Mouse (Mus musculus): ENCODE data around the gene Cyb5d1. TPM values are rescaled to one million over a fixed set of nuclear protein-coding genes. Genes with fewer than 3 reads are reported as not detected.
"Not testable (repeated sequence)": the region's sequence is repeated elsewhere in the genome, so short reads cannot be mapped to it uniquely, and the experiment has no call there.

The Cyb5d1 gene
- polyA plus RNA-seq, 1 experiment from 2014 or later, result 20.6 TPM

GRCm38 (mm10) chr11:69400083-69400850, 4.8 kb upstream of the Cyb5d1 start:
- Histone ChIP-seq H3K36me3 (peaks cover 54% of the 10 kb centered on the region), H3K4me3 (no peak overlapping the region; the same call in 1 of the 2 replicates), H3K9me3 (replicated peaks) (no peaks in the 10 kb centered on the region), H3K4me2 (peak overlapping the region; percentile 82; the same call in 1 of the 2 replicates), H3K4me1 (replicated peaks) (peaks cover 49% of the 10 kb centered on the region), H3K27me3 (no peaks in the 10 kb centered on the region), H3K9ac (no peak overlapping the region), H3K27ac (no peak overlapping the region)
- WGBS, result 76% methylated on average over 25 of the region's 25 CpGs
- ATAC-seq (replicated peaks; ENCODE audit: insufficient number of reproducible peaks, insufficient read depth, low FRiP score, low read depth), result no peak

- Histone ChIP-seq H3K36me3 (peaks cover 47% of the 10 kb centered on the region), H3K9ac (0 out of 2 replicates have a peak overlapping the region, but pooled peaks have one; percentile 21), H3K27me3 (no peaks in the 10 kb centered on the region), H3K27ac (no peak overlapping the region), H3K4me1 (replicated peaks) (peaks cover 49% of the 10 kb centered on the region), H3K4me3 (peak overlapping the region; percentile 87; the same call in 1 of the 2 replicates), H3K4me2 (peak overlapping the region; percentile 82), H3K9me3 (replicated peaks) (no peaks in the 10 kb centered on the region)
- ATAC-seq (replicated peaks; ENCODE audit: insufficient number of reproducible peaks, insufficient read depth, low FRiP score, low read depth), result no peak
- WGBS, result 46% methylated on average over 66 of the region's 66 CpGs
These were observed 4.0 kb upstream of the Cyb5d1 start for GRCm38 (mm10) chr11:69399201-69400082.

GRCm38 (mm10) chr11:69398486-69399200, 3.2 kb upstream of the Cyb5d1 start:
- Histone ChIP-seq H3K9me3 (replicated peaks) (no peaks in the 10 kb centered on the region), H3K4me2 (peak overlapping the region; percentile 82), H3K4me1 (replicated peaks) (peaks cover 53% of the 10 kb centered on the region), H3K36me3 (peaks cover 39% of the 10 kb centered on the region), H3K4me3 (peak overlapping the region; percentile 87), H3K9ac (peak overlapping the region; percentile 54), H3K27me3 (no peaks in the 10 kb centered on the region), H3K27ac (peak overlapping the region; percentile 99)
- no peak for ATAC-seq (replicated peaks; ENCODE audit: insufficient number of reproducible peaks, insufficient read depth, low FRiP score, low read depth)
- WGBS, result 30% methylated on average over 21 of the region's 21 CpGs

- peaks cover 33% of the 10 kb centered on the region for H3K36me3 ChIP-seq
- H3K9ac ChIP-seq, result peak within 1 kb of the TSS; percentile 94
- ATAC-seq (replicated peaks; ENCODE audit: insufficient number of reproducible peaks, insufficient read depth, low FRiP score, low read depth), result no peak
- peak within 1 kb of the TSS; percentile 87 for H3K4me3 ChIP-seq
- H3K4me1 ChIP-seq (replicated peaks), result peaks cover 53% of the 10 kb centered on the region
- peak within 1 kb of the TSS; percentile 82 for H3K4me2 ChIP-seq
- H3K27ac ChIP-seq, result peak within 1 kb of the TSS; percentile 99
- no peaks in the 10 kb centered on the region for H3K9me3 ChIP-seq (replicated peaks)
- H3K27me3 ChIP-seq, result no peaks in the 10 kb centered on the region
- WGBS, result 11% methylated on average over 16 of the region's 16 CpGs
These were observed 2.6 kb upstream of the Cyb5d1 start, which contains the start of gene Tmem88 for GRCm38 (mm10) chr11:69398059-69398458. TSS of gene Tmem88 (minus strand) at chr11:69398234.

- Histone ChIP-seq H3K9ac (peak overlapping the region; percentile 54), H3K4me2 (peak overlapping the region; percentile 82), H3K27ac (peak overlapping the region; percentile 99), H3K4me3 (peak overlapping the region; percentile 87), H3K36me3 (peaks cover 30% of the 10 kb centered on the region), H3K4me1 (replicated peaks) (peaks cover 53% of the 10 kb centered on the region), H3K9me3 (replicated peaks) (no peaks in the 10 kb centered on the region), H3K27me3 (no peaks in the 10 kb centered on the region)
- ATAC-seq (replicated peaks; ENCODE audit: insufficient number of reproducible peaks, insufficient read depth, low FRiP score, low read depth), result no peak
- 9% methylated on average over 24 of the region's 24 CpGs for WGBS
These were observed 2.2 kb upstream of the Cyb5d1 start for GRCm38 (mm10) chr11:69397581-69398057.

GRCm38 (mm10) chr11:69396772-69397171, 1.3 kb upstream of the Cyb5d1 start:
- no peaks in the 10 kb centered on the region for H3K9me3 ChIP-seq (replicated peaks)
- H3K27me3 ChIP-seq, result no peaks in the 10 kb centered on the region
- H3K9ac ChIP-seq, result peak overlapping the region; percentile 94; the same call in 1 of the 2 replicates
- peak overlapping the region; percentile 82 for H3K4me2 ChIP-seq
- H3K4me1 ChIP-seq (replicated peaks), result peaks cover 53% of the 10 kb centered on the region
- WGBS, result 28% methylated on average over 11 of the region's 11 CpGs
- peak overlapping the region; percentile 99 for H3K27ac ChIP-seq
- peaks cover 24% of the 10 kb centered on the region for H3K36me3 ChIP-seq
- H3K4me3 ChIP-seq, result peak overlapping the region; percentile 87
- ATAC-seq (replicated peaks; ENCODE audit: insufficient number of reproducible peaks, insufficient read depth, low FRiP score, low read depth), result no peak

- peak overlapping the region; percentile 87 for H3K4me3 ChIP-seq
- peak; percentile 86 for ATAC-seq (replicated peaks; ENCODE audit: insufficient number of reproducible peaks, insufficient read depth, low FRiP score, low read depth)
- H3K27ac ChIP-seq, result peak overlapping the region; percentile 99
- peak overlapping the region; percentile 82 for H3K4me2 ChIP-seq
- peaks cover 16% of the 10 kb centered on the region for H3K36me3 ChIP-seq
- H3K4me1 ChIP-seq (replicated peaks), result peaks cover 46% of the 10 kb centered on the region
- H3K9me3 ChIP-seq (replicated peaks), result no peaks in the 10 kb centered on the region
- H3K27me3 ChIP-seq, result no peaks in the 10 kb centered on the region
- under 1% methylated on average over 48 of the region's 48 CpGs for WGBS
- H3K9ac ChIP-seq, result peak overlapping the region; percentile 94
These were observed 373 bp upstream of the Cyb5d1 start for GRCm38 (mm10) chr11:69395634-69396373.

- Histone ChIP-seq H3K27ac (peak overlapping the region; percentile 99), H3K9ac (peak overlapping the region; percentile 67), H3K4me3 (peak overlapping the region; percentile 87), H3K4me2 (peak overlapping the region; percentile 82), H3K4me1 (replicated peaks) (peaks cover 39% of the 10 kb centered on the region)
- H3K27me3 ChIP-seq; H3K9me3 ChIP-seq (replicated peaks); H3K36me3 ChIP-seq; ATAC-seq (replicated peaks; ENCODE audit: insufficient number of reproducible peaks, insufficient read depth, low FRiP score, low read depth): not testable (repeated sequence)
- 1% methylated on average over 31 of the region's 31 CpGs for WGBS
These were observed 752 bp downstream of the Cyb5d1 start for GRCm38 (mm10) chr11:69394591-69395167.

GRCm38 (mm10) chr11:69390400-69391034, 4.9 kb downstream of the Cyb5d1 start:
- ATAC-seq (replicated peaks; ENCODE audit: insufficient number of reproducible peaks, insufficient read depth, low FRiP score, low read depth), result no peak
- Histone ChIP-seq H3K36me3 (no peaks in the 10 kb centered on the region), H3K4me2 (no peak overlapping the region), H3K4me3 (no peak overlapping the region), H3K4me1 (replicated peaks) (peaks cover 4% of the 10 kb centered on the region), H3K27me3 (no peaks in the 10 kb centered on the region), H3K9me3 (replicated peaks) (no peaks in the 10 kb centered on the region), H3K9ac (no peak overlapping the region), H3K27ac (no peak overlapping the region)
- 45% methylated on average over 10 of the region's 10 CpGs for WGBS
